Mouse (Mus musculus) spleen, postnatal 4 days (tissue): Measurements from ENCODE around the gene Lama4.

Experiments
- DNase-seq, 2 experiments: peaks; one replicate each; pipeline ENCODE4 v3.0.0; 2022; ENCODE audit warnings: low spot score in 2 of 2

The Lama4 gene

DNA sequence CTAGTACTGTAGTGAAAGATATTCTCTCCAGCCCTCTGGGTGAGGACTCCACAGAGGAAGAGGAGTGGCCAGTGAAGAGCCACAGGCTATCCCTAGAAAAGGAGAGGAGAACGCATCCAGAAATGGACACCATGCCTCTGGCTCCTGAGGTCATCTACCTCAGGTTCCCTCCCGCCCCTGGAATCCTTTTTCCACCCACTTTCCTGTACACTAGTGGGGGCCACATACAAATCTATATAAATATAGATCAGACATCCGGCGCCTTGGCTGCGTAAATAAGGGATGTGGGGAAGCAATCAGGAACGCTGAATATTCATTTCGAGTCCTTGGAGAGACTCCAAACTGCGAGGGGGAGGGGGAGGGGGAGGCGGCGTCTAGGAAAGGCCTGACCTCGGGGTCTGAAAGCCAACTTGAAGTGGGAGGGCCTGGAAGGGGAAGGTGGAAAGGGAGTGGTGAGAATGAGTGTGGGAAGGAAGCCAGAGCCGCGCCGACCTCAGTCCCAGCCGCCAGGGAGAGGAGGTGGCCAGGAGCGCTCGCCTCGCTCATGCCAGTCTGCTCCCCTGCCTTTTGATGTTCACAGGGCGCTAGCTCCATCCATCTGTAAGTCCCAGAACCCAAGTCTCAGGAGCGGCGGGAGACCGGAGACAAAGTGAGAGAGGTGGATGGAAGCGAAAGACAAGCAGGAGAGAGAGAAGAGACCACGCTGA is at the start of gene Lama4:
Gene Lama4 (plus strand): TSS at position 441 of the 707 bp plus-strand sequence.
- no peak for DNase-seq

DNA sequence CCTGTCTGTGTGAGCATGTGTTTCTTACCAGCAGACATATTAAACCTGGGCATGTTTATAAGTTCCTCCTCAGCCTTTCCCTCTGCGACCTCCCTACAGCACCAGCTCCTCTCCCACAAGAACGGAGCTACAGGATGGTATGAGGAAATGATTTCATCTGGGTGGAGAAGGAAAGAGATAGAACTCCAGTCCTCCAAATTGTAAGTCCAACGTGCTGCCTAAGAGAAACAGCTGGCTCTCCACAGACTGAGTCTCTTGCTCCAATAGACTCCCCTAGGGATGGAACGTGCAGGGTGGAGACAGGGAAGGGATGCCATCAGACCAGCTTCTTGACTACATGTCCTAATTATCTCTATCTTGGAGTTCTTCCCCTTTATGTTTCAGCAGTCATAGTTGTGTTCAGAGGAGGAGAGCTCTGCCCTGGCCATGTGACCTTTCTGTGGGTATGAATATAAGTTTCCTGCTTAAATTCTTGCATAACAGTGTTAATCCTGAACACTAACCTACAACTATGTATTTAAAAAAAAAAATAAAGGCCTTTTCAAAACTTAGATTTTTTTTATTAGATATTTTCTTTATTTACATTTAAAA is 49.2 kb upstream of the Lama4 start:
- no peak for DNase-seq

DNA sequence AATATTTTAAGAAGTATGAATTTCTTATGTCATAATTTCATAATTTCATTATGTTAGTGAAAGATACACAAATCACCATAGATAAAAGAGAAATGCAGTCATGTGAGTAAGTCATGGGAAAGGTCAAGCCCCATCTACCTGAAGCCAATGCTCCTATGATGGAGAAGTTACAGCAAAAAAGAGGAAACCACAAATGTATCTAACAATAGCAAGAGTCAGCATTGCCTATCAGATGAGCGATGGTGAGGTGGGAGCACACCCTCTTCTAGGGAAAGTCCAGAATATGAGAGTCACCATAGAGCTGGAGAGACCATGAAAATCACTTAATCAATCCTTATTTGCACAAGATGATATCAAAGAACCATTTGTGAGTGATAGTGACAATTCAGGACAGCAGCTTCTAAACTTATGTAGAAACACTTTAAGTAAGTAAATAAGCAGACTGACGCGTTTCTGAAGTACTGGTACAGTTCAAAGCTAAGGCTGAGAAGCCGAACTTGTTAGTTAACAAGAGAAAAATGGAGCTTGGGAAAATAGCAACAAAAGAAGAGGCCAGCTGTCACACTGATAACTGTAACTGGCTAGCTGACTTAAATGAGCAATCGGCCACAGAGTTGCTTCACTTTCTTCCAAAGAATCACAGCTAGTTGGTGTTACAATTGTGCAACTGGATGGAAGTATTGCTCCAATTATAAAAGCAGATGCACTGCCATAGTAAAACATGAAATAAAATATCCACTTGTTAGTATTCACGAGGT is 36.2 kb upstream of the Lama4 start:
- no peak for DNase-seq

DNA sequence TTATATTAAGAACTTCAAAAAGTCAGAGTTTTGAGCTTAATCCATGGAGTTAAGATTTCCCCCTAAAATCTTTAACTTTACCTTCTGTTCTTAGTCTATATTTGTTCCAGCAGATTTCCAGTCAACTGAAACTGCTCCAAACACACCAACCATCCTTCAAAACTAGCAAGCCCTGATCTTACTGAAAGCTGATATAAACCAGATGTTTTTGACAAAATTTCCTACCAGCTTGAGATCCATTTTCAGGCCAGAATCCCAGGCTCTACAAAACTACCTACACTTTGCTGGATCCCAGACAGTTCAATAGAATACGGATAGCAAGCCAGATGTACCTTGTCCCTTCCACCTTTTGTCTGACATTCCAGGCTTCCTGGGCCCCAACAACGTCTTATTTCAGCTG is 20.6 kb upstream of the Lama4 start:
- no peak for DNase-seq

DNA sequence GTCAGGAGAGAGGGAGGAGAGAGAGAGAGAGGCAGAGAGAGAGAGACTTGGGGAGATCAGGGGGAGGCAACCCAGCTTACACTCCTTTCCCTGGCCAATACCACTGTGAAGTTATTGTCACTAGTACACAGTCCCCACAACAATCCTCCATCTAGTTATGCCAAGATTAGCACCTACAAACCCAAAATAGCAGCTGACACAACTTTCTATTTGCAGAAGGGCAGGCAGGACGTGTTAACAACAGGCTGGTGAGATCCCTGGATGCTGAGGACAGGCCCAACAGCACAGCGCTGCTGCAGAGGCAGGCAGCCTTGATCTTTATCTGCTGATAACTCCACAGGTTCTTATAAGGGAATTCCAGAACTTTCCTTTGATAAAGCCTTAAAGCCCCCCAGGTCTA is 3.4 kb upstream of the Lama4 start:
- no peak for DNase-seq

DNA sequence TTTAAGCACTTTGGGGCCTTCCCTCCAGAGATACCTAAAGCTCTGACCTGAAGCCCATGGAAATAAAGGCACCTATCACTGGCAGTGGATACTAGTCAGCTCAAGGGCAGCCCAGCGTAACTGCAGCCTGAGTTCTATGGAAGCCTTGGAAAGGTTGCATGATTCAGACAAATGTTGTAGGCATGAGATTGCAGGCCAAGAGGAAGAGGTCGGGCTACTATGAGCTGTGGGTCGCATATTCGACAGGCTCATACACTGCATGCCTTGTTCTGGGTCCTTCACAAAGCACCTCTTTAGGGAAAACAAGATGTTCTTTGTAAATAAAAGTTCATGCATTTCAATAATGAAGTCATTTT is 618 bp upstream of the Lama4 start:
- DNase-seq = no peak

DNA sequence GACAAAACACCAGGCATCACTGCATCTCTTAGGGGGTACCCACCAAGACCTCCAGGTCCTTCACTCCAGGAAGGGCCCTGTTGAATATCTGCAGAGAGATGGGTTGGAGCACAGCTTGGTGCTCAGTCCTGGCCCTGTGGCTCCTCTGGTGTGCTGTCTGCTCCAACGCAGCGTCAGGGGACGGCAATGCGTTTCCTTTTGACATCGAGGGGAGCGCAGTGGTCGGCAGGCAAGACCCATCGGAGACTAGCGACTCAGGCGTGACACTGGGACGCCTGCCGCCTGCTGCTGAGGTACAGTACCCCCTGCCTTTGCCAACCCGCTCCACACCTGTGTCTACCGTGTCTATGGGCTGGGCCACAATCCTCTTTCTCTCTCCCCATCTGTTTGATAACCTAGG is 542 bp downstream of the Lama4 start:
- DNase-seq = no peak

DNA sequence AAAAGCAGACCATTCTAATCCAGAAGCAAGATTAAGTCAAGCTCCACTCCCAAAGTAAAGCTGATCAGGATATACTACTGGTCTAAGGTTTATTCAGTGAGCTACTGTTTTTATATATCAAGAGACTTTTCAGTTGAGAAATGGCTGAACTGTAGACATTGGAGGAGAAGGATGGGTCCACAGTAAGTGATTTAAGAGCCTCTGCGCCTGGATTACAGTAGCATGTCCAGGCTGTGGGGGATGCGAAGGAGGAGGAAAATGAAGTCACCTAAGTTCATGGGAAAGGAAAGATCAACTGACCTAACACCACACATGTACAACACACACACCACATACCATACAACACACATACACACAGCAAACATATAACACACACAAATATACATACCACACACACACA is 1.3 kb downstream of the Lama4 start:
- DNase-seq = no peak

DNA sequence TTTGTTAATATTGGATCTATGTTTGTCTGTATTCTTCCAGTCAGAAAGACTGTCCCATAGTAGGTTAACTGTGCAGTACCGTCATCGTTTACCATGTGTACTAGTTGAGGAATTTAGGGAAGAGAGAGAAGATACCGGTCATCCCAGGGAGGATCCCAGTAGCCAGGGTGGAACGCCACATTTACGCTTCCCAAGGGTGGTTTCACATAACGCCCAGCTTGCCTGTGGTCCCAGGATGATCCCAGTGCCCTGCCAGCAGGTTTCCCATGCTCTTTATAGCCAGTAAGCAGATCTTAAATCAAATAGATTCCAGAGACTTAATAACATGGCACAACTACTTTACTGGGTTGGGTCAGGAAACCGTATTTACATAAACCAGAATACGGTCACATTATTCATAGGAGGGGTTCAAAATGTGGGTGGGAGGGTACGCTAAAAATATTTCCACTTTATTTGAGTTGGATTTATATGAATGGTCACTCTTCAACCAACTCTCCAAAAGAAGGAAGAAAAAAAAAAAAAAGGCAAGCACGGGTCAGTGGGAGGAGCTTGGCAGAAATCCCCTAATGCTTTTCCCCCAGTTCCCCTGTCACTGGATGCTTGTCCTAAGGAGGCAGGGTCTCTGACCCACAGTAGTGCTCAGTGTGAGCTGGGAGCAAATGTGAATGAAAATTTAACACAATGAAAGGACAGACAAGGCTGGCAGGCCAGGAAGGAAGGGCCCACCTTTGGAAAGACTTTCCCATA is 3.2 kb downstream of the Lama4 start:
- no peak for DNase-seq

DNA sequence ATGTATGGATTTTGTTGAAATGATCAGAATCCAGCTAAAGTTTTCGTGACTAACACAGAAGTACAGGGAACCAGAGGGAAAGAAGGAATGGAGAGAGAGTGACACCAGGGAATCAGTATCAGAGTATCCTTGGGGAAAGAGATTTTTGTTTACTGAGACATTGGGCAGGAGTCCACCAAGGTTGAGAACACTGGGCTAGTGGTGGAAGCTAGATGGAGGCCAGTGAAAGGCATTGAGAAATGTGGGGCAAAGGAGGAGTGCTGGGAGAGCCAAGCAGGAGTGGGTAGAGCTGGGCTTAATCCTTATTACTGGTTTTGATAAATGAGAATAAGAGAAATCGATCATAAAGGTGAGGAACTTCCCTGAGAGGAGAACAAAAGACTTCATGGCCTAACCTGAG is 4.2 kb downstream of the Lama4 start:
- no peak for DNase-seq

DNA sequence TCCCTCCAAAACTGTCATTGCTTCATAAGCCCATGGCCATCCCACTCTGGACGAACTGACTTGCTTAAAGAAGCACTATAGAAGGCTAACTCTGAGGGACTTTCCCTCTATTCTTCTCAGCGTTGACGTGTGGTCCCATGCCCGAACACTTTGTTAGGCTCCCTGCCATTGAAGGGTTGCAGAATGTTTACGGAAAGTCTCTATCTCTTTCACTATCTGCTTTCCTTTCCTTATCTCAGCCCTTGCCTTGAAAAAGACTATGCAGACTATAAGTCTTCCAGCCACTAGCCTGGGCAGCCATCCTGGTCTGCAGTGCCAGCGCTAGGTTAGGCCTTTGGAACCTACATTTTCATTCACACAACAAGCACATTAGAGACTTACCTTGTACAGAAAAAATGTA is 4.7 kb downstream of the Lama4 start:
- no peak for DNase-seq

DNA sequence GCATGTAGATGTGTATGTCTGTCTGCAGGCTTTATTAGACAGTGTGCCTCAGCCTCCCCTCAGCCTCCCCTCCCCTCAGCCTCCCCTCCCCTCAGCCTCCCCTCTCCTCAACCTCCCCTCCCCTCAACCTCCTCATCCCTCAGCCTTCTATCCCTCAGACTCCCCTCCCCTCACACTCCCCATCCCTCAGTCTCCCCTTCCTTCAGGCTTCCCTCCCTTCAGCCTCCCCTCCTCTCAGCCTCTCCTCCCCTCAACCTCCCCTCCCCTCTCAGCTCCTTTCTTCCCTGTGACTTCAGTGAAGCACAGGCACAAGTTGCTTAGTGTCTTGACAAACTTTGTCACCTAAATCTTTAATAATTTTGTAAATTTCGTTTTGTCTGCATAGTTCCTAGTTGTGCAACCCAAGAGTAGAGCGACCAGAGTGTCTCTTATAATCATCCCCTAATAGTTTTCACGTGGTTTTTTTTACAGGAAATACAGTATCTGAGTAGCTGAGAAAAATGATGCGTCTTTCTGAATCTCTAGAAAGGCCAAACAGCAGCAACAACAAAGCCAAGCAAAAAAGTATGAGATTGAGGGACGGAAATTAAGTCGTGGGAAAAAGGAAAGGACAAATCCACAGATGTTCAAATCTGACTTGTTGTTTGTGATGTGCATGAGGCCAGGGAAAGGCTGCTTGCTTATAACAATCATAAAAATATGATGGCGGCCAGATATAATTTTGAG is 7.1 kb downstream of the Lama4 start:
- no peak for DNase-seq

DNA sequence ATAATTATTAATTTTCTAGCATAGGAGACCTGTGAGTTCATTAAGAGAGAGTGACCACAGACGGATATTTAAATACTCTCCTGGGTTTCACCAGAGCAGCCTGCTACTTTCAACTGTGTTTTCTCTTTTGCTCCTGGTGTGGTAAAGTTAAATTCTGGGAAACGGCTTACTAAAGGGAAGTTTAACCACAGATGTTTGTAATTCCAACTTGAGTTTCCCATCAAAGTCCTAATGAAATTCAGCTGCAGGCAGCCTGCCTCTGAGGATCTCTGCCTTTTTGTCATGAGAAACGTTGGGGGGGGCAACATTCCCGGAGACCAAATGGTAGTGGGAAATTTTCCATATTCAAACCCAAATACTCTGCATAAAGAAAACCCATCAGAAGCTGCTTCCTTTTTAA is 7.7 kb downstream of the Lama4 start:
- no peak for DNase-seq

DNA sequence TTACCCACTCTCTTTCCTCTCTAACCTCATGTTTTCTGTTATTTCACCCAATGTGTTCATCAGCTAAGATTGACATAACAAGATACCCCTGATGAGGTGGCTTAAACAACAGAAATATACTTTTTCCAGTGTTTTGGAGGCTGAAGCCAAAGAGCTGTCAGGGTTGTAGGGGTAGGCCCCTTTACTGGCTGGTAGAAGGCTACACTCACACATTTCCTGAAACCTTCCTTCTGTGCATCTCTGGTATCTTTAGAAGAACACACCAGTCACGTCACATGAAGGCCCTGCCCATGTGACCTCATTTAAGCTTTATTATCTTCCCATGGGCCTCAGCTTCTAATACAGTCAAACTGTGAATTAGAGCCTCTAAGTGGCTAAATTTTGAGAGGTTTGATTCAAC is 12.9 kb downstream of the Lama4 start:
- no peak for DNase-seq

DNA sequence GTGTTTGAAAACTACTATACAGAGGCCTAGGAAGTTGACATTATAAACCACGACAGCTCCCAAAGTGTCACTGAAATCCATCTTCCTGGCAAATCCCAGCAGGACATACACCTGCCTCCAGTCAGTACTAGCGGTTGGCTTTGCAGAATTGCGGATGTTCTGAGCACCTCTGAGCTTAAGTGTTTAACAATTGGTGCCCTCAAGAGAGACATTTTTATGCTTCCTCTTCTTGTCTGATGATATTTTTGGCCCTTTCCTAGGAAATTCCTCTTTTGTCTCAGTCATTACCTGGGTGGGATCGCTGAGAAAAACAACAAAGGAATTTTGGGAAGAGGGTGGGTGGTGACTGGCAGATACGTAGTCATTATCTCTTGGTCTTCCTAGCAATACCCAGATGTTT is 14.4 kb downstream of the Lama4 start:
- no peak for DNase-seq

DNA sequence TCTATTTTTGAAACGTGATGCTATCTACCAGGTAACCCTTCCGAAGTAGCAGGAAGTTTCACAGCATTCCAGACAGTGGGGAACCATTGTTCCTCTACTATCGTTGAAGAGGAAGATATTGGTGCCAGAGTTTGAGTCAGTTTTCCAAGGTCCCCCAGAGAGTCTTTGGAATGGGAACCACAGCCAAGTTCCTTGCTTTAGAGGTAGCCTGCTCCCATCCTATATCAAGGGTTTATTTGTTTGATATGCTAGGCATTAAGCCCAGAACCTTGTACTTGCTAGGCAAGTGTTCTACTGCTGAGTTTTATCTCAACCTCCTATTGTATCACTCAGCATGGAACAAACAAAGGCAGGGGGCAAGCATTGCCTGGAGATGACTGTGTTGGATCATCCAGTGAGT is 15.7 kb downstream of the Lama4 start:
- no peak for DNase-seq

DNA sequence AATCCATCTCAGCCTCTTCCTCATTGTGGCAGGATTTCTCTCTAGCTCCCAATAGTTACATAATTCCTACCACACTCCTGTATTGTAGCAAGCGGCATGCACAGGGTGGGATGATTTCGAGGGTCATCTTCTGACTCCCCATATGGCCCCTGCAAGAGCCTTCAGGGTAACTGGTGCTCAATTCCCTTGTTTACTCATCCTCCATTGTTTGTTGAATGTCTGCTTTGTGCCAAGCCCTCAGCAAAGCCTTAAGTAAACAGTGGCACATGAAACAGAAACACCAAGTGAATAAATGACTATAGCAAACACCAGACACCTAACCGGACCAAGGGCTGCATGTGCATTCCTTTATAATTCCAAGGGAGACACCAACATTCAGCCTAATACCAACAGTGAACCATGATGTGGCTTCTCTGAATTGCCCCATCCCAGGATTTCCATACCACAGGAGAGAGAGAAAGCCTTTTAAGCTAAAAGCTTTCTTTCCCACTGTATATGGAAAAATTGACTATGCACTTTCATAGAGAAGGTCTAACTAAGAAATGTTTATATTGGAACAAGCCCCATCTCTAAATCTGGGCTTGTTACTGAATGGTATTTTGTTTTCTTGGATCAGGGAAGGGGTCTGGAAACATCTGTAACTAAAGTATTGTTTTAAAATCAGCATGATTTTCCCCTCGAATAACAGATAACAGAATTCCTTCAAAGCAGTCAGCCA is 19.2 kb downstream of the Lama4 start:
- DNase-seq = no peak

DNA sequence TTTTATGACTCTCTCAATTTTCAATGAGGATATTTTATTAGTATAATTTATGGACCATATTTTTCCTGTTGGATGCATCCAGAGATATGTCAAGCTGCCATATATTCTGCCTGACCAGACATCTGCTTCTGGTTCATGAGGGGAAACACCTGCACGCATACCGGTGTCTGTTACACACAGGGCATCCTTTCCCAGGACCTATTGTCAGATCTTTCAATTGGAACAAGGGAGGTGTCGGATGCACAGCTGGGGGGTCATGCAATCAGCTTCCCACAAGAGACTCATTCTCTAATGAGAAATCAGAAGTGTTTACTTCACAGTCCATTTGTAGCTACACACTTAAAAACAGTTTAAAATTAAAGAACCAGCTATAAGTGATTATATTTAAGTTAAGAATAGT is 20.7 kb downstream of the Lama4 start:
- DNase-seq = no peak

DNA sequence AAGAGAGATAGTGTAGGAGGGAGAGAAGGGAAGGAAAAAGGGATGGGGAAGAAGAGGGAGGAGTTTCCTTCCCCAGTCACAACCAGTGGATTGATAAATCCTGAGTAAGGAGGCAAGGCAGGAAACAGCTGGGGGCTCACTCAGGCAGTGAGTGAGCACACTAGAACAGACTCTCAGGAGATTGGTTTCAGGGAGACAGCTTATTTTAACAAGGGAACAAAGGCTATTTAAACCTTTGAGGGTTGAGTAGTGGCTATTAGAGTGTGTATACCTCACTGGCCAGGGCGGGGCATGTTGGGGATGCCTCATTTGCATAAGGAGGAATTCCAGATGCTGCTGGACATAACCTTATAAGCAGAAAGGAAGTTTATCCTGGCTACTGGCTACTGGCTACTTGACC is 27.5 kb downstream of the Lama4 start:
- DNase-seq = no peak

DNA sequence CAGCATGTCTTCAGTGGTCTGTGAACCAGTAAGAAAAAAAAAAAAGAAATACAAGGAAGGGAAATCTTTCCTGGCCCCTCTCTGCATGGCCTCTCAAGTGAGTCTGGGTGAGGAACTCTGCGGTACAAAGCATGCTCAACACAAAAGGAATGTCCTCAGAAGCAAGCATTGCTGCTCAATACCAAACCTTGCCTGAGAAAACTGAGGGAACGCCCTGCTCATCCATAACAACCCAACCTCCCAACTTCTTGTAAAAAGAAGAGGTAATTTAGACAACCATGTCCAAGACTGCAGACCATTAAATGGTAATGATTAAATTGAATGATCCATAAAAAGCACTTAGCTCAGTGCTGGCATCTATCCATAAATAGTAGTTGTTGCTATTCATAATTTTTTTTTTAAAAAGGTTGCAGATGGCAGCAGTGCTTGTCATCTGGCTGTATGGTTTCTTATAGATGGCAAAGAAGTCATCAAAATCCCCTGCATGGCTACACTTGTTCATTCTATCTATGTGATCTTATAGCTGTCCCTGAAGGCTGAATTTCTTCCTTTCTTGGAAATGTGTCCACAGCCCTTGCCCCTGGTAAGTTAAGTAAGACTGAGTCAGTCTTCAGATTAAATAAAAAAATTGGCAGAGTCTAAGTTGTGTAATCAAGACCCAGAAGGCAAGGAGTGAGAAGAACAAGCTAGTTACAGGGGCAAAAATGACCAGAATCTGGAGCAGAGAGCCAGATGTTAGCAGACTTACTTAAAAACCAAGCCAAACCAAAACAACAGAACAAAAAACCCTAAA is 28.5 kb downstream of the Lama4 start:
- no peak for DNase-seq
